Mouse (Mus musculus): ENCODE data around the gene Glis3.

- no peak for TF ChIP-seq CTCF (IDR thresholded peaks at IDR 0.05; ENCODE audit: low read depth)
- no peak for TF ChIP-seq EP300 (IDR thresholded peaks at IDR 0.05; ENCODE audit: low read depth)
Measured at GRCm38 (mm10) chr19:28616487-28616886, 63.4 kb downstream of the Glis3 start.

Measured in liver, embryonic 14.5 days (tissue).